Mouse (Mus musculus) hematopoietic stem cell, adult 5-6 weeks (primary cell): ENCODE measurements at regions not wholly inside any gene's neighbourhood (a gene's known extent, or its start where the extent isn't known, plus 50 kb on each side); places are given as distances from the start of the nearest gene placed in this dataset.

Experiments
- ATAC-seq, 2 experiments: fragments of 125-278 bp in 1 of 2; replicated peaks in 1 of 2; 2 replicates each; pipeline ENCODE4 v1.8.0; 2016 to 2017; ENCODE audit warnings: inconsistent platforms in 2 of 2, mild to moderate bottlenecking in 2 of 2, moderate number of reproducible peaks in 2 of 2, low read depth in 1 of 2, moderate TSS enrichment in 1 of 2; ENCODE audit not compliant: low FRiP score in 2 of 2, poor library complexity in 2 of 2, severe bottlenecking in 2 of 2, insufficient read depth in 1 of 2, low TSS enrichment in 1 of 2

GRCm38 (mm10) chr8:49136503-49137044 is 292.8 kb upstream of the Tenm3 start:
- no peak for ATAC-seq

DNA sequence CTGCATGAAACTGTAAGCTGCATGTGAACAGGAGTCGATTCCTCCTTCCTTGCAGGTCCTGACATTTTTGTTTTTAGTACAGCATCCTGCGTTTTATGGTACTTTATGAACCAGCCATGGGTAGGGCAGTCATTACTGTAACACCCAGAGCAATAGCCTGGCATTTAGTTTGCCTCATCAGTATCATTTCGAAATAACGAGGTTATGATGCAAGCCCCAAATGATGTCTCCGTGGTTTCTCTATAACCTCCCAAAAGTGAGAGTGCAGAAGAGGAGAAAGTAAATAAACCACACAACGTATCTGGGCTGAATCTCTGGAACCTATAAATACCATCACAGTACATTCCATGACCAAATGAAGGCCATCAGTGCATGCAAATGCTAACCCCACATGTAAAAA is 265.3 kb upstream of the Tenm3 start:
- no peak for ATAC-seq

DNA sequence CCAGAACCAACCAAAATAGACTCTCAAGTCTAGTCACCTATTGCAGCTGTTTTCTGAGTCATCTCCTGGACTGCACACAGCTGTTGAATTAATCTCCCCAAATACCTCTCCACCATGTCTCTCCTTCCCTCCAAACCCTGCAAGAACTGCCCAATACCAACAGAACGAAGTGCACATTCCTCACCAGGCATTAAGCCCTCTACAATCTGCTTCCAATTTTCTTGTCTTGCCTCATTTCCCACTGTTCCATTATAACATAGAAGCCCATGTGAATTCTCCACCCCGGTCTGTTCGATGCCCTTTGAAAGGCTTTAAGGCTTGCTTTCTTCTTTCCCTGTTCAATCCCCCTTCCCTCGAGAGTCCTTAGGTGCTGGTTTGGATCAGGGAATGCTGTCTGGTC is 264.9 kb upstream of the Tenm3 start:
- no peak for ATAC-seq

GRCm38 (mm10) chr8:49106531-49106930 is 262.8 kb upstream of the Tenm3 start:
- ATAC-seq = no peak

- no peak for ATAC-seq
These were observed 257.4 kb upstream of the Tenm3 start for GRCm38 (mm10) chr8:49101156-49101555.

DNA sequence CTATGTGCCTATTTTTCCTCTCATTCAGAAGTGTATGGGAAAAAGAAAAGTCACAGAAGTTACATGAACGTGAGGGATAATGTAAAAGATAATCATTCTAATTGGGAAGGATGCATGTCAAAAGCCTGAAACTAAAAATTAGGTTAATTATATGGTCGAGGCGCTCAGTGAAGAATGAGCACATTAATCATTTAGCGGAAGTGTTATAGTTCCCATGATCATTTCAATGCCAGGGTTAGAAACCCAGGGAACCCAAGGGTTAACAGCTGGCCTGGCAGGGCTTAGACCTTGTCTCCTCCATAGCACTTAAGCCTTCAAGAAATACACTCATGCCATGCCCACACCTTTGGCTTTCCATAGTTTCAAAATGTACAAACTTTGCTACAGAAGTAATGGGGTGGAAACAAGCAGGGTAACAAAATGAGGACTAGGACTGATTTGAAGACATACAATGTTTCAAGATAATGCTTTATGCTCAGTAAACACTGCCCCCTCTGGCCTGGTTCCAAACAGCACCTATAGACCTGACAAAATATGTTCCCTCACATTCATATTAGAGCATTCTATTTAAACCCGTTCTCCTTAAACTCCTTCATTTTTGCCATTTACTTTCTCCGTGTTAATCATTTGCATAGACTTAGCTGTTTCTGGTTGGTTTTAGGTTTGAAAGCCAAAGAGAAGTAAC is 240.6 kb upstream of the Tenm3 start:
- ATAC-seq = no peak

DNA sequence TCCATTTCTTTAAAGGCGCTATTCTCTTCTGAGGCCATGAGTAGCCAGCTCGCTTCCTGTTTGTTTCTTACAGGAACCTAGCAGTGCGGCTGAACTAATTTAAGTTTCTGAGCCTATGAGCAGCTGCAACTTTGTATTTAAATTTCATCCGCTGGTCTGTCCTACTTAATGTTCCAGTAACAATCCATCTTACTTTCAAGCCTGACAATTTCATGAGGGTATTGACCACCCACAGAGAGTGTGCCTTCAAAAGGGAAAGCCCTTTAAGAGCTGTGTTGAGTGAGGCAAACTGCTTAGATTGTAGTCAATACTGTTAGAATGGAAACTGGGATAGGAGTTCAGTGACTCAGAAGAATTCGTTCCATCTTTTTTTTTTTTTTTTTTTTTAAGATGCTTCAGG is 225.7 kb upstream of the Tenm3 start:
- ATAC-seq = no peak

DNA sequence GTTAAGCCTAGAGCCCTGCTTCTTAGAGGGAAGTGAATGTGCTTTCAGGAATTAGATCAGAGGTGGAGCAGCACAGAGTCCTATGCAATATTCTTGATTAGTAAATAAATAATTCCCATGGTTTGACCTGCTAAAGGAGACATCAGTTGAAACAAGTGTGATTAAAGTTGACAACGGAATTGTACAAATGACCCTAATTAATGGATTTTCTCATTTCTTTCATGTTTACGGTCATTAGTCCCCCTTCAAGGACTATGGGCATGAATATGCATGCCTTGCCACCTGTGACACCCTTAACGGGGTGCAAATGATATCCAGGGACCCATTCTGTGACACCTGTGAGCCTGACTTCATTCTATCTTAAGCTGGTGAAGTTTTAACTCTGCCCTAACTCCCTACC is 219.5 kb upstream of the Tenm3 start:
- ATAC-seq = no peak

DNA sequence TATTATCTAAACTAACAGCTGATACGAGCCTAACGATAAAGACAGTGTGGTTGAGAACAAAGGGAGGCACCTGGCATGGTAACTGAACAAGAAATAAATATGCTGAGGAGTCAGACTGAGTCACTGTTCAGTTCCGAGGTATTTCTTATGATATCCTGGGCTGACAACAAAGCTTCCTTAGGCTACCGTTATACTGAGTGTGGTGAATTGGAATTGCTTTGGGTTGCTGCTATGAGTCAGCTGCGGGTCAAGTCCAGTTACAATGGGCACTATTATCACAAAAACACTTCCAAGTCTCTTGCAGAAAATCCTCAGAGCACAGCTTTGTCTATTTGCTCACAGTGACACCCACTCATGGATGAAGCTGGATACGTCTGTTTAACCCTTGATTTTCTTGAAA is 199.5 kb upstream of the Tenm3 start:
- no peak for ATAC-seq

DNA sequence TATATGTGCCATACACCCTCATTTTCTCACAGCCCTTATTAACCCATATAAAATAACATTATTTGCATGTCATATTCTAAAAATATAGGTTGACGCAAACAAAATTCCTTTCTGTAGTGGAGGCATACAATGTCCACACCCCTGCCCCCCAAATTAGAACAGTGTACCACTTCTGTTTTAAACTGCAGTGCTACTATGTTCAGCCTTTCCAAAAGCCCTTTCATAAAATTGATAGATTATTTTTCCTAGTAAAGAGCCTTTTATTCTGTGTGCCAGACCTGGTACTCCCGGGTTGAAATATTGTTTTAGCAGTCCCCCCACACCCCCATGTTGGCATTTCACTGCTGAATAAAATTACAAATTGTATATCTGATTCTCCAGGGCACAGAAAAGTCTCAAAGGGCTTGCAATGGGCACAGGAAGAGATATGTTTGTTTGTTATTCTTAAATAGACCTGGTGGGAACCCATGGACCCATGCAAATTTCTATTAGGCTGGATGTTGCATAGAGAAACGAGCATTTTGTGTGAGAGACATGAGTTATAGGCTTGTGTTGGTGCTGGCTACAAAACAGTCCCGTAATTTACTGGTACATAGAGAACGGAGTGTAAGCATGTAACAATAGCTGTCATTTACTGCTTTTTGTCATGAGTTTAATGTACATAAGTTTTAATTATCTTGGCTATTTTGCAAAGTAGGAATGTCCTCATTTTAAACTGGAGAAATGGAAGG is 192.4 kb upstream of the Tenm3 start:
- no peak for ATAC-seq

GRCm38 (mm10) chr8:49035519-49035918 is 191.8 kb upstream of the Tenm3 start:
- no peak for ATAC-seq

GRCm38 (mm10) chr8:49030255-49030654 is 186.5 kb upstream of the Tenm3 start:
- no peak for ATAC-seq

DNA sequence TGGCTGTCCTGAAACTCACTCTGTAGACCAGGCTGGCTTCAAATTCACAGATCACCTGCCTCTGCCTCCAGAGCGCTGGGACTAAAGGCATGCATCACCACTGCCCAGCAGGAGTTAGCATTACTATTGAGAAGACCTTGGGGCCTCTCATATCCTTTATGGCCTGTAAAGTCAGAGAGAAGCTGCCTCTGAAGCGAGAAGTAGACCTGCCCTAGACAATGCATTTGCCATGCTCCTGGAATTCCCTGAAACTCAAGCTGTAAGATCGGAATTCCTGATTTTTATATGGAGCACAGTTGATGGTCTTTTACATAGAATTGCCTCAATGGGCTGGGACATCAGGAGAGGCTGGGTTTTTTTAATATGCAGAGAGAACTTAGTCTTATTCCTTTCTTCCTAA is 174.0 kb upstream of the Tenm3 start:
- ATAC-seq = no peak

DNA sequence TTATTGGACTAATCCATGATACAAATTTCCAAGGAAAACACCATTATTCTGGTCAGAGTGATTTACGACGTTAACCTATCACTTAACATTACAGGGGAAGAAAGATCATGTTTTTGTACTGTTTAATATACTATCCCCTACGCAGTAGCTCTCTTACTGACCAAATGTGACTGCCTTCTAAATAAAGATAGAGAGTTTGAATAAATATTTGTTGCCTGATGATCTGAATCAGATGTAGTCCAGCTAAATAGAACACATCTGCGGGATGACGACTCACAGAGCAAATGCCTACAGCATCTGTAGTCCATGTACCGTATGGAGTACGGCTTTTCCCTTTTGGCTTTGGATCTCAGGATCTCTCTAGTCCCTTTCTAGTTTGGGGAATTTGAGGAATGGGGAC is 171.9 kb upstream of the Tenm3 start:
- ATAC-seq = no peak

GRCm38 (mm10) chr8:49015200-49015599 is 171.4 kb upstream of the Tenm3 start:
- ATAC-seq = no peak

- no peak for ATAC-seq
These were observed 162.7 kb upstream of the Tenm3 start for GRCm38 (mm10) chr8:49006236-49006965.

DNA sequence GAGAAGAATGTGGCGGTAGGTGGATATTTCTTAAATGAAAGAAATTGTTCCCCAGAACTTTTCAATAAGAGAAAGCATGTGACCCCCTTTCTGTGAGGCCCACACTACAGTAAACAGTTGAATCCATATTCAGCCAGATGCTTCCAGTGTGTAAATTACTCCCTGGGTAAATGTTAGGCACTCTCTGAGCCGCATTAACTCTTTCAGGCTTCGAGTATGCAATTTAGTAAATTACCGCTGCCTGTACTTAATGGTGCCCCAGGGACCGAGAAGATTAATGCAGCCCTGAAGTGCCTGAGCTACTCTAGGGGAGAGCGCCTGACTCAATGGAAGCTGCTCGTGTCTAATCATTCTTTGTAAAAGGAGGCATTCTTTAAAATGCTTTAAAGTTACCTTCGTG is 137.9 kb upstream of the Tenm3 start:
- ATAC-seq = no peak

DNA sequence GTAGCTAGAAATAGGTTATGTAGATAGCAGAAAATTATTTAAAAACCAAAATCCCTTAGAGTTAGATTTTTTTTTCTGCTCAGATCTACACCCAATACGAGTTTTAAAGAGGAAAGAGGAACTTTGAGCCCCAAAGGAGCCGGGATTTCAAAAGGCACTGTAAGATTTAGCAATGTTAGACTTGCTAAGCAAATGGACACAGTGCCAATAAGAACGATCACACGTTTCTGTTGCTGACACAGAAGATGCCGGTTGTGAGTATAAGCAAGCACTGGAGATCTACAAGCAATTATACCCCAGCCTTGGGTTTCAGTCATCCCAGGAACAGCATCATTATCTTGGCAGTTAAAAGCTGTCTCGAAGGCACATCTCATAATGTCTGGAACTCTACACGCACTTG is 137.0 kb upstream of the Tenm3 start:
- no peak for ATAC-seq
